In the genomic region with DNA sequence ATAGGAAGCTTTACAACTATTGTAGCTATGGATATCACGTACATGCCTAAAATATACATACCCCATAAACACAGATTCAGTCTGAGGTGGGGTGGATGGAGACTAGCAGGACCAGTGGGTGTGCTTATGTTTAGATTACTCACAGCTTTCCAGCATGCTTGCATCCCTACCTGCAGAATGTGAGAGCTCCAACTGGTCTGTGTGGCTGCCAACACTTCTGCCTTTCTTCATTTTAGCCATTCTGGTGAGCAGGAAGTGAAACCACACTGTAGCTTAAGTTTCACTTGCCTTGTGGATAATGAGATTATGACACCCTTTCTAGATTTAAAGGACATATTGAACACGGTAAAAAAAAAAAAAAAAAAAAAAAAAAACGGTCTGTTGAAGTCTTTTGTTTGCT, we compare ENCODE assay signal across 14 mouse cellular contexts.
DNase-seq lines count a peak whose midpoint lies in the region; ATAC-seq and TF ChIP-seq lines count a peak whose summit lies in the region.
"Had no signal": no experiment of that assay in that cellular context is flagged by ENCODE, and none has a peak within 500 bp of the region (broad histone marks: within the 10 kb centered on the region; RNA-seq: fewer than 3 reads in every experiment).

No protein-coding gene starts in this region.

- no peak overlapping the region for H3K9ac ChIP-seq in intestine, embryonic 16.5 days (ENCODE audit: low read depth, low read length)
- no peak overlapping the region for H3K9ac ChIP-seq in intestine, postnatal 0 days (ENCODE audit: low read depth, low read length)
- H3K9ac ChIP-seq: liver, embryonic 13.5 days had no signal

- ATAC-seq in intestine, embryonic 16.5 days, result 0 out of 2 replicates have a peak, but pooled peaks have one; percentile 18
- no peak for ATAC-seq in intestine, postnatal 0 days
- ATAC-seq in activated CD4-positive, CD25-positive, alpha-beta regulatory T cell, adult 4 months, result peak; percentile 81
- ATAC-seq: hindbrain, postnatal 0 days had no signal

- no peak overlapping the region for H3K4me2 ChIP-seq in intestine, embryonic 16.5 days (ENCODE audit: low read depth, low read length)
- H3K4me2 ChIP-seq in intestine, postnatal 0 days (replicated peaks; ENCODE audit: low read depth), result no peak overlapping the region
- H3K4me2 ChIP-seq: liver, embryonic 13.5 days had no signal

- H3K27me3 ChIP-seq in intestine, embryonic 16.5 days (replicated peaks; ENCODE audit: control insufficient read depth, insufficient read depth, low read length), result no peaks in the 10 kb centered on the region
- H3K27me3 ChIP-seq in intestine, postnatal 0 days (replicated peaks; ENCODE audit: control insufficient read depth, insufficient read depth, low read length), result no peaks in the 10 kb centered on the region
- H3K27me3 ChIP-seq in megakaryocyte, embryonic 14.5 days (replicated peaks), result no peaks in the 10 kb centered on the region
- H3K27me3 ChIP-seq: liver, embryonic 13.5 days had no signal

- H3K4me3 ChIP-seq in intestine, embryonic 16.5 days (ENCODE audit: low read length), result no peak overlapping the region
- no peak overlapping the region for H3K4me3 ChIP-seq in intestine, postnatal 0 days (ENCODE audit: low read depth, low read length)
- peak overlapping the region; percentile 56 for H3K4me3 ChIP-seq in megakaryocyte, embryonic 14.5 days (replicated peaks)
- H3K4me3 ChIP-seq: heart, embryonic 10.5 days; liver, embryonic 13.5 days; midbrain, embryonic 10.5 days had no signal

- TF ChIP-seq CTCF in intestine, postnatal 0 days (IDR thresholded peaks at IDR 0.05; ENCODE audit: low read depth), result no peak

- no peaks in the 10 kb centered on the region for H3K4me1 ChIP-seq in intestine, embryonic 16.5 days (ENCODE audit: control insufficient read depth, insufficient read depth, low read length)
- H3K4me1 ChIP-seq in intestine, postnatal 0 days (replicated peaks; ENCODE audit: control insufficient read depth, insufficient read depth, low read length), result no peaks in the 10 kb centered on the region; the same call in 1 of the 2 replicates
- H3K4me1 ChIP-seq in megakaryocyte, embryonic 14.5 days, result peaks cover 15% of the 10 kb centered on the region
- H3K4me1 ChIP-seq: liver, embryonic 13.5 days had no signal

- DNase-seq in B cell, adult 2 months, result peak; percentile 20 to 33
- DNase-seq in embryo, embryonic 9.5 days (ENCODE audit: extremely low spot score), result no peak
- DNase-seq in retina, postnatal 1 day, result no peak
- DNase-seq: heart, postnatal 14 days; layer of hippocampus, postnatal 36 days; left cerebral cortex, postnatal 4 days; liver, embryonic 13.5 days had no signal

- H3K27ac ChIP-seq in intestine, embryonic 16.5 days (ENCODE audit: low read length), result no peak overlapping the region
- no peak overlapping the region for H3K27ac ChIP-seq in intestine, postnatal 0 days (ENCODE audit: low read depth, low read length)
- H3K27ac ChIP-seq: heart, embryonic 10.5 days; hindbrain, postnatal 0 days; liver, embryonic 13.5 days; midbrain, embryonic 10.5 days had no signal

- H3K9me3 ChIP-seq in intestine, embryonic 16.5 days (ENCODE audit: control insufficient read depth, low read length), result no peaks in the 10 kb centered on the region
- H3K9me3 ChIP-seq in intestine, postnatal 0 days (ENCODE audit: control insufficient read depth), result no peaks in the 10 kb centered on the region
- no peaks in the 10 kb centered on the region for H3K9me3 ChIP-seq in megakaryocyte, embryonic 14.5 days
- H3K9me3 ChIP-seq: heart, embryonic 10.5 days; liver, embryonic 13.5 days; midbrain, embryonic 10.5 days had no signal

- H3K36me3 ChIP-seq in intestine, embryonic 16.5 days (ENCODE audit: control insufficient read depth, insufficient read depth, low read length), result no peaks in the 10 kb centered on the region
- no peaks in the 10 kb centered on the region for H3K36me3 ChIP-seq in intestine, postnatal 0 days (ENCODE audit: control insufficient read depth, insufficient read depth)
- no peaks in the 10 kb centered on the region for H3K36me3 ChIP-seq in megakaryocyte, embryonic 14.5 days (replicated peaks; ENCODE audit: low read length)
- H3K36me3 ChIP-seq: heart, embryonic 10.5 days; liver, embryonic 13.5 days had no signal

- WGBS in intestine, embryonic 16.5 days, result 67% methylated on average over 3 of the region's 3 CpGs
- WGBS in intestine, postnatal 0 days, result 46% methylated on average over 3 of the region's 3 CpGs

Comparison
In these comparisons a context has a peak if more than half of its experiments do, and no peak if none do; other contexts are left out.
1. DNase-seq: peak in B cell, adult 2 months (2 of 2); none in embryo, embryonic 9.5 days (single experiment) and retina, postnatal 1 day (single experiment).